Mouse (Mus musculus) spleen, postnatal 10 days (tissue): ENCODE measurements around the gene Ccl27a.

Experiments
- DNase-seq, 2 experiments: peaks; one replicate each; pipeline ENCODE4 v3.0.0; 2021 to 2022; ENCODE audit warnings: low spot score in 2 of 2

Gene Ccl27a

GRCm38 (mm10) chr4:41755338-41756305 lies 18.4 kb downstream of the Ccl27a start, which contains the start of gene Sigmar1:
Gene Sigmar1, minus strand, starts transcription at chr4:41756157.
- DNase-seq = peak; percentile 82 to 89

- DNase-seq = no peak
These were observed 19.2 kb downstream of the Ccl27a start, which contains the start of gene Galt for GRCm38 (mm10) chr4:41754797-41755337. Gene Galt, plus strand, starts transcription at chr4:41755228.

- DNase-seq = no peak
These were observed 29.0 kb downstream of the Ccl27a start for GRCm38 (mm10) chr4:41745021-41745420.

- no peak for DNase-seq
These were observed 29.9 kb downstream of the Ccl27a start for GRCm38 (mm10) chr4:41744131-41744530.

- peak; percentile 77 to 88 for DNase-seq
These were observed 32.9 kb downstream of the Ccl27a start for GRCm38 (mm10) chr4:41741158-41741560.

- DNase-seq = peak in 1 of 2 experiments; percentile 67
These were observed 33.5 kb downstream of the Ccl27a start for GRCm38 (mm10) chr4:41740380-41741157.

GRCm38 (mm10) chr4:41739260-41739659 lies 34.8 kb downstream of the Ccl27a start:
- no peak for DNase-seq

- no peak for DNase-seq
These were observed 35.8 kb downstream of the Ccl27a start for GRCm38 (mm10) chr4:41738256-41738603.

- peak; percentile 29 to 79 for DNase-seq
These were observed 36.3 kb downstream of the Ccl27a start for GRCm38 (mm10) chr4:41737602-41738255.

GRCm38 (mm10) chr4:41731052-41731765 lies 42.8 kb downstream of the Ccl27a start, which contains the start of gene Arid3c:
Gene Arid3c, minus strand, starts transcription at chr4:41731142.
- no peak for DNase-seq

- no peak for DNase-seq
These were observed 47.0 kb downstream of the Ccl27a start for GRCm38 (mm10) chr4:41726826-41727621.

GRCm38 (mm10) chr4:41722918-41723351 lies 51.1 kb downstream of the Ccl27a start, which contains the start of gene Dctn3:
Gene Dctn3, minus strand, starts transcription at chr4:41723170.
- peak; percentile 71 to 87 for DNase-seq
